Mouse (Mus musculus): ENCODE measurements around the gene Fthl17d.
"Not testable (repeated sequence)": the region's sequence is repeated elsewhere in the genome, so short reads cannot be mapped to it uniquely, and the experiment has no call there.

Gene Fthl17d

DNA sequence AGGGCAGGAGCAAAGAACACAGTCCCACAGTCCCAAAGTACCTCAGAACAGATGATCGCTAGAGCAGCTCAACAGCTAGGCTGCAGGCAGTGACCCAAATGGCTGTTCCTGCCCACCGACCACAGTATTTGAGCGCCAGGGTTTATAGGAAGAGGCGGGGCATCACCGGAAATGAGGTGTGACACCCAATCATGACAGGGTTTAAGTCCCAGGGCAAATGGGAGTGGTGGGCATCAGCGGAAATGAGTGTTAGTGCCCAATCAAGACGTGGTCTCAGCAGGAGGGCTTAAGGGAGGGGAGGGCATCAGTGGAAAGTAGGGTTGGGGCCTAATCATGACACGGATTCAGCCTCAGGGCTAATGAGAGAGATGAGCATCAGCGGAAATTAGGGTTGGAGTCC, at the start of gene Fthl17d:
TSS of gene Fthl17d (minus strand) at position 101 of the 400 bp plus-strand sequence.
- not testable (repeated sequence) for DNase-seq (ENCODE audit: low read depth)

DNA sequence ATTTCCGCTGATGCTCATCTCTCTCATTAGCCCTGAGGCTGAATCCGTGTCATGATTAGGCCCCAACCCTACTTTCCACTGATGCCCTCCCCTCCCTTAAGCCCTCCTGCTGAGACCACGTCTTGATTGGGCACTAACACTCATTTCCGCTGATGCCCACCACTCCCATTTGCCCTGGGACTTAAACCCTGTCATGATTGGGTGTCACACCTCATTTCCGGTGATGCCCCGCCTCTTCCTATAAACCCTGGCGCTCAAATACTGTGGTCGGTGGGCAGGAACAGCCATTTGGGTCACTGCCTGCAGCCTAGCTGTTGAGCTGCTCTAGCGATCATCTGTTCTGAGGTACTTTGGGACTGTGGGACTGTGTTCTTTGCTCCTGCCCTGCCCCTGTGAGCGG, 46.6 kb upstream of the Fthl17d start, which contains the start of gene Fthl17e:
TSS of gene Fthl17e (plus strand) at position 301 of the 400 bp plus-strand sequence.
- not testable (repeated sequence) for DNase-seq (ENCODE audit: low read depth)

DNA sequence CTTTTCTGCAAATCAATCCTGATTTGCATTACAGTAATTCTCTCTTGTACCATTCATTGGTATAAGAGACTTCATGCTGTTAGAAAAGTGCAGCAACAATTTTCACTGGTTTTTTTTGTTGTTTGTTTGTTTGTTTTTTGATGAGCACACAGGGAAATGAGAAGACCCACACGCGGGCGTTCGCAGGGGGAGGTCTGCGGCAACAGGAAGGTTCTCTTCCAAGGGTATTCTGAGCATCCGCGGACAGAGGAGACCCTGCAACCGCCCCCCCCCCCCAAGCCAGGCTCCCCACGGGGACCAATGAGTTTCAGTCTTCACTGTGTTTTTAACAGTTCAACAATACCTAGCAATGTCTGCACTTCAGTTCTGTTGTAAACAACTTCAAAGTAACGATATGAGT, 32.9 kb upstream of the Fthl17d start:
- no peak for DNase-seq (ENCODE audit: low read depth)

DNA sequence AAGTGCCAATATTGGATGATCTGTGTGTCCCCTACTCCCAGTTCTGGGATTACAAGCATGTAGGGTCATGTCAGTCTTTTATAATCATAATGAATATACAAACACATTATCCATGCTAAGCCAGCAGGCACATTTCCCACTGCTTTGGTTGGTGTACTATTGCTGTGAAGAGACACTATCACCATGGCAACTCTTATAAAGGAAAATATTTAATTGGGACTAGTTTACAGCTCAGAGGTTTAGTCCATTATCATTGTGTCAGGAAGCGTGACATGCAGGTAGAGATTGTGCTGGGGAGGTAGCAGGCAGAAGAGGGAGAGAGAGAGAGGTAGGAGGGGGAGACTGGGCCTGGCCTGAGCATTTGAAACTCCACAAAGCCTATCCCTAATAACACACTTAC, 29.5 kb upstream of the Fthl17d start:
- no peak for DNase-seq (ENCODE audit: low read depth)

DNA sequence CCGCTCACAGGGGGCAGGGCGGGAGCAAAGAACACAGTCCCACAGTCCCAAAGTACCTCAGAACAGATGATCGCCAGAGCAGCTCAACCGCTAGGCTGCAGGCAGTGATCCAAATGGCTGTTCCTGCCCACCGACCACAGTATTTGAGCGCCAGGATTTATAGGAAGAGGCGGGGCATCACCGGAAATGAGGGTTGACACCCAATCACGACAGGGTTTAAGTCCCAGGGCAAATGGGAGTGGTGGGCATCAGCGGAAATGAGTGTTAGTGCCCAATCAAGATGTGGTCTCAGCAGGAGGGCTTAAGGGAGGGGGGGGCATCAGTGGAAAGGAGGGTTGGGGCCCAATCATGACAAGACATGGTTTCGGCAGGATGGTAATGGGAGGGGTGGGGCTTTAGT, 10.1 kb downstream of the Fthl17d start, which contains the start of gene Fthl17c:
TSS of gene Fthl17c (minus strand) at position 101 of the 400 bp plus-strand sequence.
- DNase-seq (ENCODE audit: low read depth): not testable (repeated sequence)

DNA sequence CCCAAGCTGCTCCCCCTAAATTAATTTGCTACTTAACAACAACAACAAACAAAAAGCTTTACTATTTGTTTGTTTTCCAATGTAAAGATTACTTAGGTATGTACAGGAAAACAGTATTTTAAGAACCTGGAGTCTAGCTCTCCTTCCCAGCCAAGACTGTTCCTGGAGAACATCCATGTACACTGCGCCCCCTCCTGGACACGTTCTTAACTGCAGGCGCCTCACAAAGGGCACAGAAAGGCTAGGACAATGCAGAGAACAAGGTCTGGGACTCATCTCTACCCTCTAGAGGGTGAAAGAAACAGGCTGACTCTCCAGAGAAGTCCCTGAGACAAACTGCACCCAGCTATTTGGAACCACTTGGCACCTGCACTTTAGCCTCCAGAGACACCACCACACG, 21.9 kb downstream of the Fthl17d start:
- DNase-seq (ENCODE audit: low read depth): not testable (repeated sequence)

DNA sequence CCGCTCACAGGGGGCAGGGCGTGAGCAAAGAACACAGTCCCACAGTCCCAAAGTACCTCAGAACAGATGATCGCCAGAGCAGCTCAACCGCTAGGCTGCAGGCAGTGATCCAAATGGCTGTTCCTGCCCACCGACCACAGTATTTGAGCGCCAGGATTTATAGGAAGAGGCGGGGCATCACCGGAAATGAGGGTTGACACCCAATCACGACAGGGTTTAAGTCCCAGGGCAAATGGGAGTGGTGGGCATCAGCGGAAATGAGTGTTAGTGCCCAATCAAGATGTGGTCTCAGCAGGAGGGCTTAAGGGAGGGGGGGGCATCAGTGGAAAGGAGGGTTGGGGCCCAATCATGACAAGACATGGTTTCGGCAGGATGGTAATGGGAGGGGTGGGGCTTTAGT, 23.7 kb downstream of the Fthl17d start, which contains the start of gene Fthl17b:
TSS of gene Fthl17b (minus strand) at position 101 of the 400 bp plus-strand sequence.
- not testable (repeated sequence) for DNase-seq (ENCODE audit: low read depth)

DNA sequence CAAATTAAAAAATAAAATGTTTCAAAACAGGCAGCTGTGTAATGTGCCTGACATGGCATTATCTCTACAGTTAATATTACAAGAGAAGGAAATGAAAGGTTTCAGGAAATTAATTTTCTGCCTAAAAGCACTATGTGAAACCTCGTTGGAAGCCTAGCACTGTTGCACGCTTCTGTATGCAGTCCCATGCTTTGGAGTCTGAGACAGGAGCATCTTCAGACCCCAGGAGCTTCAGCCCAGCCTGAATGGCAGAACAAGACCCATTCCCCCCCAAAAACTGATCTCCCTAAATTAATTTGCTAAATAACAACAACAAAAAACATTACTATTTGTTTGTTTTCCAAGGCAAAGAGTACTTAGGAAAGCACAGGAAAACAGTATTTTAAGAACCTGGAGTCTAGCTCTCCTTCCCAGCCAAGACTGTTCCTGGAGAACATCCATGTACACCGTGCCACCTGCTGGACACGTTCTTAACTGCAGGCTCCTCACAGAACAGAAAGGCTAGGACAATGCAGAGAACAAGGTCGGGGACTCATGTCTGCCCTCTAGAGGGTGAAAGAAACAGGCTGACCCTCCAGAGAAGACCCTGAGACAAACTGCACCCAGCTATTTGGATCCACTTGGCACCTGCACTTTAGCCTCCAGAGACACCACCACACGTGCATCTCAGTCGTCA, 38.3 kb downstream of the Fthl17d start:
- peak; percentile 42 for DNase-seq (ENCODE audit: low read depth)

DNA sequence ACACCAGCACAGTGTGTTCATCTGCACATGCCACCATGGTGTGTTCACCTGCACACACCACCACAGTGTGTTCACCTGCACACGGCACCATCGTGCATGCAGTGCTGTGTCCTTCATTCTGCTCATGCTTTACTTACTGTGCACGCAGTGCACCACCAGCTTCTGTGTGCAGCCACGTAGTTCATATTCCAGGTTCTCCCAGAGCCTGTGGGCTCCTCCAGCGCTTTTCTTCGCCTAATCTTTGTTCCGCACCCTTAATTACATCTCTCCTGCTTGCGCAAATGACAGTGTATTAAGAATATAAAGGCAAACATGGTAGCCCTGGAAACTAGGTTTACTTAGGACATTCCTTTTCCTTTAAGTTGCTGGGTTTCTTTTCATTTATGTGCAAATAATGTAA, 42.5 kb downstream of the Fthl17d start:
- no peak for DNase-seq (ENCODE audit: low read depth)

Data from naive thymus-derived CD4-positive, alpha-beta T cell, adult 2 months (primary cell).